Mouse (Mus musculus) hindbrain, embryonic 15.5 days (tissue): ENCODE results near the gene Gm49403. TPM values are rescaled to one million over a fixed set of nuclear protein-coding genes. Genes with fewer than 3 reads are reported as not detected.
"Not testable (repeated sequence)": the region's sequence is repeated elsewhere in the genome, so short reads cannot be mapped to it uniquely, and the experiment has no call there.

ENCODE experiments used
- ATAC-seq: fragments of 200-750 bp; cut with Nextera tagmentation; 2 replicates; pipeline ENCODE4 v1.8.0; 2017; ENCODE audit warnings: low read depth, moderate number of reproducible peaks, moderate TSS enrichment; ENCODE audit not compliant: low FRiP score
- H3K27ac ChIP-seq: fragments of 300-500 bp; sonication (generic); replicated peaks from 2 replicates; pipeline ENCODE4 v1.5.1; 2015; ENCODE audit warnings: mild to moderate bottlenecking, inconsistent platforms
- H3K27me3 ChIP-seq: fragments of 300-500 bp; sonication (generic); 2 replicates; pipeline ENCODE4 v1.6.1; 2015; ENCODE audit warnings: control low read depth, inconsistent platforms
- H3K36me3 ChIP-seq: fragments of 300-500 bp; sonication (generic); 2 replicates; pipeline ENCODE4 v1.6.1; 2015; ENCODE audit warnings: control low read depth, inconsistent platforms
- H3K4me1 ChIP-seq: fragments of 300-500 bp; sonication (generic); replicated peaks from 2 replicates; pipeline ENCODE4 v1.6.1; 2015; ENCODE audit warnings: control low read depth, inconsistent platforms
- H3K4me2 ChIP-seq: fragments of 300-500 bp; sonication (generic); 2 replicates; pipeline ENCODE4 v1.6.1; 2015; ENCODE audit warnings: moderate library complexity, mild to moderate bottlenecking, inconsistent platforms
- H3K4me3 ChIP-seq: fragments of 300-500 bp; sonication (generic); 2 replicates; pipeline ENCODE4 v1.5.1; 2015; ENCODE audit warnings: mild to moderate bottlenecking, inconsistent platforms
- H3K9ac ChIP-seq: fragments of 300-500 bp; sonication (generic); 2 replicates; pipeline ENCODE4 v1.6.1; 2015; ENCODE audit warnings: inconsistent platforms
- H3K9me3 ChIP-seq: fragments of 300-500 bp; sonication (generic); 2 replicates; pipeline ENCODE4 v1.6.1; 2016; ENCODE audit warnings: control low read depth, inconsistent platforms
- WGBS: fragments of 180-500 bp; shearing (Covaris S2); methylation state at CpG from one replicate; pipeline ENCODE4 v1.1.7; 2015; 5-methylcytosine and 5-hydroxymethylcytosine counted together
- polyA plus RNA-seq: library from polyadenylated mRNA; unstranded; fragments of >200 nt; fragmentation: Nextera tagmentation; extraction: Ambion mirVana; gene quantifications from 2 replicates; pipeline ENCODE4 v1.2.1, GENCODE M21; 2015

The Gm49403 gene
- polyA plus RNA-seq, 1 experiment from 2014 or later, result not detected

- H3K4me3 ChIP-seq, result peak overlapping the region; percentile 60
Observed at GRCm38 (mm10) chr19:8897211-8897864, 13.6 kb downstream of the Gm49403 start.

DNA sequence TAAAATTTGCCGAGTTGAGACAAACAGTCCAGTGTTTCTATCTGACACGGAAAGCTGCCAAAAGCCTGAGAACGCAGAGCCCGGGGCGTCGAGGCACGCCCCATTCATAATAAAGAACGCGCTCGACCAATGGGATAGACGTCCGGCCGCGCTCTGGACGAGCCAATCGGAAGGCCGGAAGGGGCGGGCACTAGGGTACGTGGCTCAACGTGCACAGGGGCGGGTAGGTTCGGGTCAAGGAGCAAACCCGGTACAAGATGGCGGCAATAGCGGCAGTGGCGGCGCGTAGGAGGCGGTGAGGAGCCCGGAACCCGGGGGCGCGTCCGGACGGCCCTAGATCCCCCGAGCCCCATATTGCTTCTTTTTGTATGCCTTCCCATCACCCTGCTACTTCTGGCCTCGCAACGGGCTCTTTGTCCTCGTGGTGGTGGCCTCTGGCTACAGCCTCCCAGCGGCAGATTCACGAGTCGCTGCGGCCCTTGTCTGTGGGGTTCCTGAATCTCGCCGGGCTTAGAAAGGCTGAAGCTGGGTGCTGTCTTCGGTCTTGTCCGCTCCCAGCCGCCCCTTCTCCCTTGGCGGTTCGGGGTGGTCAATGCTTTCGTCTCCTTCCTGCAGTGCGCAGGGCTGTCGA, 14.2 kb downstream of the Gm49403 start, which contains the start of gene Ganab:
Gene Ganab (plus strand): TSS at position 207 of the 631 bp plus-strand sequence.
- peak within 1 kb of the TSS; percentile 60 for H3K4me3 ChIP-seq
- ATAC-seq, result peak; percentile 98
- H3K9ac ChIP-seq, result peak within 1 kb of the TSS; percentile 84
- H3K27ac ChIP-seq, result peak within 1 kb of the TSS; percentile 81
- H3K27me3 ChIP-seq, result no peaks in the 10 kb centered on the region
- H3K4me1 ChIP-seq, result peaks cover 29% of the 10 kb centered on the region
- no peaks in the 10 kb centered on the region for H3K9me3 ChIP-seq
- under 1% methylated on average over 53 of the region's 53 CpGs for WGBS
- peak within 1 kb of the TSS; percentile 66 for H3K4me2 ChIP-seq
- peaks cover 16% of the 10 kb centered on the region for H3K36me3 ChIP-seq

More at GRCm38 (mm10) chr19:8897211-8897864, 13.6 kb downstream of the Gm49403 start:
- WGBS, result 16% methylated on average over 21 of the region's 21 CpGs
- H3K9me3 ChIP-seq, H3K27me3 ChIP-seq: not testable (repeated sequence)
- Histone ChIP-seq H3K4me2 (peak overlapping the region; percentile 66), H3K27ac (peak overlapping the region; percentile 81), H3K36me3 (peaks cover 11% of the 10 kb centered on the region), H3K4me1 (peaks cover 29% of the 10 kb centered on the region), H3K9ac (peak overlapping the region; percentile 84)
- ATAC-seq, result peak; percentile 43

- no peak for ATAC-seq
- 15% methylated on average over 13 of the region's 13 CpGs for WGBS
- Histone ChIP-seq H3K27ac (peak overlapping the region; percentile 81), H3K9ac (peak overlapping the region; percentile 84), H3K4me2 (peak overlapping the region; percentile 66), H3K27me3 (no peaks in the 10 kb centered on the region), H3K4me3 (peak overlapping the region; percentile 60), H3K9me3 (no peaks in the 10 kb centered on the region), H3K36me3 (peaks cover 21% of the 10 kb centered on the region), H3K4me1 (peaks cover 25% of the 10 kb centered on the region)
Observed at GRCm38 (mm10) chr19:8898576-8898975, 14.8 kb downstream of the Gm49403 start.

GRCm38 (mm10) chr19:8899079-8899478, 15.3 kb downstream of the Gm49403 start:
- H3K4me3 ChIP-seq, result peak overlapping the region; percentile 60
- H3K36me3 ChIP-seq, result peaks cover 25% of the 10 kb centered on the region
- no peaks in the 10 kb centered on the region for H3K9me3 ChIP-seq
- no peak overlapping the region for H3K27ac ChIP-seq
- 63% methylated on average over 3 of the region's 3 CpGs for WGBS
- H3K4me1 ChIP-seq, result peaks cover 20% of the 10 kb centered on the region
- H3K4me2 ChIP-seq, result peak overlapping the region; percentile 66
- H3K27me3 ChIP-seq, result no peaks in the 10 kb centered on the region
- peak overlapping the region; percentile 84 for H3K9ac ChIP-seq
- ATAC-seq, result no peak

DNA sequence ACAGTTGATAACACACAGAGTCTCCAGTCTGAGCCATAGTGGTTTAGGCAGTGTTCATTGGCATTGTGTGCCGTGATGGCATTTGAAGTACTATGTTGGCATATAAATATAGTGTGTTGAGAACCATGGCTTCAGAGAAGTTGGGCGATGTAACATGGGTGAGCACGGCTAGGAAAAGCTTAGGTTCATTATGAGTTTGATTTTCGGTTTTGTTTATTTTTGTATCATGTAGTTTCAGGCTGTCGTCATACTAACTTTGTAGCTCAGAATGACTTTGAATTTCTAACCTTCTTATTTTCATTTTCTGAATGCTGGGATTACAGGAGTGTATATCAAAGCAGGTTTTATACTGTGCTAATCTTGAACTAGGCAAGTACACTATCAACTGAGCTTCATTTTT, 19.7 kb downstream of the Gm49403 start:
- Histone ChIP-seq H3K27ac (no peak overlapping the region), H3K4me2 (no peak overlapping the region), H3K27me3 (no peaks in the 10 kb centered on the region), H3K9ac (no peak overlapping the region), H3K4me3 (no peak overlapping the region), H3K4me1 (peaks cover 11% of the 10 kb centered on the region), H3K9me3 (no peaks in the 10 kb centered on the region), H3K36me3 (peaks cover 58% of the 10 kb centered on the region)
- WGBS, result 96% methylated on average over 5 of the region's 5 CpGs
- ATAC-seq, result no peak

DNA sequence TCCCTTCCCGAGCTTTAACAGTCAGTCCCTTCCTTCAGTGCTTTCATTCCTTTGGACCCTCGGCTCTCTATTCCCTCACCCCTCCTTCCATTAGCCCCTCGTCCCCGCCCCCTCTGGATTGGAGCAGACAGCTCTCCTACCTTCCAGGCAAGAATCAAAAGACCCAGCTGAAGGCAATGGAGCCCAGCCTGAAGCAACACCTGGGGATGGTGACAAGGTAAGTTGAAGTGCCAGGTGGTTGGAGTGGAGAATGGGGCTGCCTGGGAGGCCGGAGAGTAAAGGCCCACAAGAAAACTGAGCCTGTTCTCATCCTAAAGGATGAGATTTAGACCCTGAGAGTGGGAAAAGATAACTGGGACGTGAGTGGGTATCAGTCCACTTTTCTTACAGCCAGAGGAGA, 24.8 kb downstream of the Gm49403 start:
- Histone ChIP-seq H3K9me3 (no peaks in the 10 kb centered on the region), H3K9ac (no peak overlapping the region), H3K27me3 (no peaks in the 10 kb centered on the region), H3K4me2 (no peak overlapping the region), H3K27ac (no peak overlapping the region), H3K36me3 (peaks cover 92% of the 10 kb centered on the region), H3K4me3 (no peak overlapping the region), H3K4me1 (no peaks in the 10 kb centered on the region)
- 90% methylated on average over 6 of the region's 6 CpGs for WGBS
- ATAC-seq, result no peak

- Histone ChIP-seq H3K4me2 (no peak overlapping the region), H3K4me1 (no peaks in the 10 kb centered on the region), H3K4me3 (no peak overlapping the region), H3K27ac (no peak overlapping the region), H3K9ac (no peak overlapping the region), H3K36me3 (peaks cover 99% of the 10 kb centered on the region), H3K27me3 (no peaks in the 10 kb centered on the region), H3K9me3 (no peaks in the 10 kb centered on the region)
- no peak for ATAC-seq
- WGBS, result 94% methylated on average over 5 of the region's 5 CpGs
Observed at GRCm38 (mm10) chr19:8911810-8912209, 28.1 kb downstream of the Gm49403 start.

GRCm38 (mm10) chr19:8914212-8914611, 30.5 kb downstream of the Gm49403 start:
- no peak overlapping the region for H3K4me3 ChIP-seq
- H3K4me2 ChIP-seq, result no peak overlapping the region
- no peak for ATAC-seq
- no peak overlapping the region for H3K9ac ChIP-seq
- no peaks in the 10 kb centered on the region for H3K9me3 ChIP-seq
- H3K27me3 ChIP-seq, result no peaks in the 10 kb centered on the region
- no peaks in the 10 kb centered on the region for H3K4me1 ChIP-seq
- no peak overlapping the region for H3K27ac ChIP-seq
- H3K36me3 ChIP-seq, result peaks cover 78% of the 10 kb centered on the region
- WGBS, result 97% methylated on average over 3 of the region's 3 CpGs

- Histone ChIP-seq H3K9ac (no peak overlapping the region), H3K4me2 (no peak overlapping the region), H3K27me3 (no peaks in the 10 kb centered on the region), H3K9me3 (no peaks in the 10 kb centered on the region), H3K36me3 (peaks cover 30% of the 10 kb centered on the region), H3K4me1 (peaks cover 21% of the 10 kb centered on the region), H3K27ac (no peak overlapping the region), H3K4me3 (no peak overlapping the region)
- 96% methylated on average over 3 of the region's 3 CpGs for WGBS
- ATAC-seq, result no peak
Observed at GRCm38 (mm10) chr19:8919000-8919399, 35.3 kb downstream of the Gm49403 start.

DNA sequence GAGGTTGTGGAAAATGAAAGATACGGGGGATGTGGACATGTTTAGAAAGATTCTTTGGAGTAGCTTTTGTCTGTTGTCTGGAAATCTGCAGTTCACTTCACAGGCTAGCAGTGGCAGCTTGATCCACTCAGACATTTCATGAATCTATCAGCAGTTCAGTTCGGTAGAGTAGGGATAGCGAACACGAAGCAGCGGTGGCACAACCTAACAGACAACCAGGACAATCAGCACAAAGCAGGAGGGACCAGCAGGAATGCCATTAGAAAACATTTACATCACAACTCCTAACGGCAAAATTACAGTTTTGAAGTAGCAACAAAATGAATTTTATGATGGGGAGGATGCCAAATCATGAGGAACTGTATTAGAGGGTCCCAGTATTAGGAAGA, 35.9 kb downstream of the Gm49403 start:
- peaks cover 24% of the 10 kb centered on the region for H3K36me3 ChIP-seq
- H3K27ac ChIP-seq, result peak overlapping the region; percentile 93
- peak overlapping the region; percentile 82 for H3K9ac ChIP-seq
- H3K4me1 ChIP-seq, result peaks cover 21% of the 10 kb centered on the region
- H3K4me2 ChIP-seq, result peak overlapping the region; percentile 83
- H3K27me3 ChIP-seq, result no peaks in the 10 kb centered on the region
- peak overlapping the region; percentile 99 for H3K4me3 ChIP-seq
- no peak for ATAC-seq
- H3K9me3 ChIP-seq, result no peaks in the 10 kb centered on the region
- WGBS, result 75% methylated on average over 6 of the region's 6 CpGs

GRCm38 (mm10) chr19:8920073-8920736, 36.5 kb downstream of the Gm49403 start, which contains the start of gene B3gat3:
Gene B3gat3 (plus strand): TSS chr19:8920374.
- Histone ChIP-seq H3K4me1 (peaks cover 21% of the 10 kb centered on the region), H3K36me3 (peaks cover 18% of the 10 kb centered on the region), H3K27me3 (no peaks in the 10 kb centered on the region), H3K9me3 (no peaks in the 10 kb centered on the region), H3K9ac (peak within 1 kb of the TSS; percentile 82), H3K27ac (peak within 1 kb of the TSS; percentile 93), H3K4me2 (peak within 1 kb of the TSS; percentile 83), H3K4me3 (peak within 1 kb of the TSS; percentile 99)
- peak; percentile 98 for ATAC-seq
- WGBS, result 2% methylated on average over 43 of the region's 50 CpGs

DNA sequence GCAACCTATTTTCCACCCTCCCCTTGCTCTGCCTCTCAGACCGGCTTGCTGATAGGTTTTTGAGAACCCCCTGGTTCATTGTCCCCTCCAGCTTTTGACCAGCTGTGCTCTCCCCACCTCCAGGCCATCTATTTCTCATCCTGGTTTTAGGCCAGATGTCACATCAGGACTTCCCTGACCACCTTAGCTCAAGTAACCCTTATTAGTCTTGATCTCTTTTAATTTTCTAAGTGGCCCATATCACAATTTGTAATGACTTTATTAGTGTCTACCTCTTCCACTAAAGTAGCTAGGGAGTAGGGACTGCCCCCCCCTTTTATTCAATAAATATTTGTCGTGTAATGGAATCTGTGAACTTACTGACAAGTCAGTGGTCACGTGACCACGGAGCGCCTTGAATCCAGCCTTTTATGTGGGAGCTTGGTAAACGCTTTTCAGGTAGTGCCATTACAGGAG, 37.1 kb downstream of the Gm49403 start:
- ATAC-seq, result no peak
- H3K27ac ChIP-seq, result peak overlapping the region; percentile 93
- no peaks in the 10 kb centered on the region for H3K9me3 ChIP-seq
- peaks cover 15% of the 10 kb centered on the region for H3K36me3 ChIP-seq
- H3K27me3 ChIP-seq, result no peaks in the 10 kb centered on the region
- H3K9ac ChIP-seq, result peak overlapping the region; percentile 82
- peak overlapping the region; percentile 99 for H3K4me3 ChIP-seq
- peak overlapping the region; percentile 83 for H3K4me2 ChIP-seq
- WGBS, result 2% methylated on average over 6 of the region's 6 CpGs
- H3K4me1 ChIP-seq, result peaks cover 21% of the 10 kb centered on the region
